Mouse (Mus musculus) thymus, postnatal 0 days (tissue): ENCODE results near the gene Gnao1. TPM values are rescaled to one million over a fixed set of nuclear protein-coding genes. Genes with fewer than 3 reads are reported as not detected.

Experiments
- DNase-seq: peaks from one replicate; pipeline ENCODE4 v3.0.0-alpha.2; 2015; ENCODE audit warnings: low spot score
- polyA plus RNA-seq: library from polyadenylated mRNA; unstranded; fragments of >200 nt; fragmentation: Nextera tagmentation; extraction: Ambion mirVana; gene quantifications from 2 replicates; pipeline ENCODE4 v1.2.1, GENCODE M21; 2015

The Gnao1 gene
- polyA plus RNA-seq = 0.60 and 0.63 TPM in 2 replicates

DNA sequence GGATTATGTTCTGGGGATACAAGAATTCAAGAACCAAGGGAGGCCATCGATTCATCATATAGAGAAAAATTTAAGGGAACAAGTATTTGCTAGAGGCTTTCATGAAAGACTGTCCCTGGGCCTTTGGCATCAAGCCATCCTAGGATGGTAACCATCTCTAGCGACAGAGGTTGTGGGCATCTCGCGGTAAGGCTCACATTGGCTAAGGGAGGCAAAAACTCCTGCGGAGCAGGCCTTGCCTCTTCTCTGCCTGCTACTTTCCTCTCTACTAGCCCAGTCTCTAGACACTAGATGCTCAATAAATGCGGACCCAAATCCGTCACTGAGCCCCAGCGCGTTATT is at the start of gene Gnao1:
Gene Gnao1 (plus strand): TSS at position 281 of the 342 bp plus-strand sequence.
- no peak for DNase-seq

DNA sequence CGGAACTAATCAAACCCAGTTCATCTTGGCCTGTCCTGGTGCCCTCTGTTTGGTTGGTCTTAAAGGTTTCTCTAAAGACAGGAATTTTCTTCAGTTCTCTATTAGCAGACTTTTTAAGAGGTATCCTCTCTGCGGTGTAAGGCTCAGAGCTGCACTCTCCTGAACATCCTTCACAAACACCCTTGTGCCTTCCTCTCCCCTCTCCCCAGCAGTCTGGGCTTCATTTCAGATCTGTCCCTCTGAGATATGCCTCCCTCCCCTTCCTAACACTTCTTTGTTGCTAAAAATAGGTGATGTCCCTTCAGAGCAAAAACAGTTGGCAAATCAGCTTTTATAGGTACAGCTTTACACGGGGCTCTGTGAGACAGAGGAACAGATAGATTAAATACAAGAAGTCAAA is 32.2 kb upstream of the Gnao1 start:
- DNase-seq = no peak

DNA sequence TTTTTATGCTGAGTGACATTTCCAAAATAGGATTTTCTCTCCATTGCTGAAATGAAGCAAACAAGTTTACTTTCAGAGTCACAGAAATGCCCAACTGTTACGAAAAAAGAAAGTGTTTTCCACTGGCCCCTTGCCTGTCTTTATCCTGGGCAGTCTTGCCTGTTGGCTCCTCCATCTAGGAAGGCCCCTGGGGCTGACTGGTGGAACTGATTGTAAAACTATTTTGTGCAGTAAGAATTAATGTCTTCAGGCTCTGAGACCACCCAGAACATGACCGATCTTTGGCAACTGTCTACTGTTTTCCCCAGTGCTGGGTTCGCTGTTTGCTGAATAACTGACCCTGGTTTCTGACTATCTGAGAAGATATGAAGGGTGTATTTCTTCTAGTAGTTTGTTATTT is 540 bp upstream of the Gnao1 start:
- DNase-seq = no peak

DNA sequence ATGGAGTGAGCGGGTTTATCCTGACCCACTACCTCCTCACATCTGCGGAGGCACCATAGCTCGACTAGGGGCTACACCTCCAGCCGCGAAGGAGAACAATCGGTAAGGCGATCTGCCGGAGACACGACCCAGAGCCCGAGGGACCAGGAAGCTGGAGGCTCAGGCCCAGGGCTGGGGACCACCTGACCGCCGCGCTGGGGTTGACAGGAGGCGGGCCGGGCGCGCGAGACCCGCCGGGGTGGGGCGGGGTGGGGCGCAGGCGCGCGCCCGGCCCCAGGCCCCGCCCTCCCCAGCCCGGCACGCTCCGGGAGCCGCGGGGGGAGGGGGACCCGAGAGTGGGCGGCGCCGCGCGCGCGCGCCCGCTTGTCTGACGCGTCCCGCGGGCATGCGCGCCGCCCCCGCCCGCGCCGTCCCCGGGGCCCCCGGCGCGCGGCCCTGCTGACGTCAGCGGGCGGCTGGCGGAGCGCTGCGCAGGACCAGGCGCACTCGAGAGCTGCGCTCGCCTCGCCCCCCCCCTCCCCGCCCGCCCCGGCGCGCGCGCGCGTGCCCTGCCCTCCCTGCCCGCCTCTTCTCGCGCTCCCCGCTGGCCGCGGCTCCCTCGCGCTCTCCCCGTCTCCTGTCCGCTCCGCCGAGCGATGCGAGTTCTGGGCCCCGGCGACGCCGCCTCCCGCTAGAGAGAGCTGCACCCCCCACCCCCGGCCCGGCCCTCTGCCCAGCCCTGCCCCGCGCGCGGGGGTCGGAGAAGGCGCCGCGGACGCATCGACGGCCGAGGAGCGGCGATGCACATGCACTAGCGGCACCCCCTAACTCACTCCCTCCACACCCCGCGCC is 477 bp downstream of the Gnao1 start:
- peak; percentile 76 for DNase-seq

DNA sequence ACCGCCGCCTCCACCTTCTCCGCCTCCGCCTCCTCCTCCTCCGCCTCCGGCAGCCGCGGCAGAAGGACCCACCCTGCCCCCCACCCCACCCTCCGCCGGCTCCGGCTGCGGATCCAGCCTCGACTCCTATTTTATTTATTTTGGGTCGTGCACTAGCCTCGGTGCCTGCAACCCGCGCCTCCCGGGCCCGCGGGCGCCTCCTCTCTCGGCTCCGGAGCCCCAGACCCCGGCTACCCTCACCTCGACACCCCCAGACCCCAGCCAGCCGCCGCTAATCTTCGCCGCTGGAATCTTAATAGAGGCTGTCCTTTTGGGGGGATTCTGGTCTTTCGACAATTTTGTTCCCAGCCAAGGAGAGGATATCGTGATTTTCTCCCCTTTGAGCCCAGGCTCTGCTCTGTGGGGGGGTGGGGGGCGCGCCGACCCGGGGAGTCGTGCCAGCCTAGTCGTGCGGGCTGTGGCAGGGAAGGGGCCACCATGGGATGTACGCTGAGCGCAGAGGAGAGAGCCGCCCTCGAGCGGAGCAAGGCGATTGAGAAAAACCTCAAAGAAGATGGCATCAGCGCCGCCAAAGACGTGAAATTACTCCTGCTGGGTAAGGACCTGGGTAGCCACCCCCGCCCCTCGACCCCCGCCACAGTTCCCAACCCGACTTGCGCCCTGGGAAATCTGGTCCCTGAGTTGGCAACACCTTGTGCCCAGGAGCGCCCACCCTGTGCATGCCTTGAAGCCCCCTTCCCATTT is 1.3 kb downstream of the Gnao1 start:
- no peak for DNase-seq

DNA sequence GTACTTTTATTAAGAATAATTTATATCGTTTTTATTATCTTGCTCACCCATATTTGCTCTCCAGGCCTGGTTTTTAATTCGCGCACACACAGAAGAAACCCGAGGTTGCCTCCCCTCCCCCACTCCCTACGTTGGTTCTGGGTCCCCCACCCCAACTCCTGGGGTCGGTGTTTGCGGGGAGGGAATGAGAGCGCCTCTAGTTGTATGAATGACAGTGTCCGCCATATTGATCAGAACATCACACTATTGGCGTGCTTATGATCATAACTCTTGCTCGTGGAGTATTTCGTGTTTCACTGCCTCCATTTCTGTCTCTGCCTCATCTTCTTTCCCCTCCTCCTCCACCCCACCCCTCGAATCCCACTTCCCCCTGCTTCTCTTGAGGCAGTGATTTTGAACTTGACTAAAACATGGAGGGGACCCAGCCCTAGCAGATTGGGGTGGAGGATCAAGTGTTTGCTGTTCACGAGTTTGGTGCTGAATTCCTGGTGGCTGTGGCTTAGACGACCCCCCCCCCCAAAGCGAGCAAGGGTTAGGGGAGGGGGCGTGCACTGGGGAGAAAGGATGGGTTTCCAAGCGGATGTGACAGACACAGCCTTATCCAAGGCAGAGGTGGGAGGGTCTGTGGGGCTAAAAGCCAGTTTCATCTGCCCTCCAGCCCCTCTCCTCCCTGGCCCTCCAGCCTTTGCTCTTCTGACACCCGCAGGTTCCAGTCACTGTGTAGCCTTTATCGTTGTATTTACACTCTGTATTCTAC is 2.1 kb downstream of the Gnao1 start:
- peak; percentile 3 for DNase-seq

DNA sequence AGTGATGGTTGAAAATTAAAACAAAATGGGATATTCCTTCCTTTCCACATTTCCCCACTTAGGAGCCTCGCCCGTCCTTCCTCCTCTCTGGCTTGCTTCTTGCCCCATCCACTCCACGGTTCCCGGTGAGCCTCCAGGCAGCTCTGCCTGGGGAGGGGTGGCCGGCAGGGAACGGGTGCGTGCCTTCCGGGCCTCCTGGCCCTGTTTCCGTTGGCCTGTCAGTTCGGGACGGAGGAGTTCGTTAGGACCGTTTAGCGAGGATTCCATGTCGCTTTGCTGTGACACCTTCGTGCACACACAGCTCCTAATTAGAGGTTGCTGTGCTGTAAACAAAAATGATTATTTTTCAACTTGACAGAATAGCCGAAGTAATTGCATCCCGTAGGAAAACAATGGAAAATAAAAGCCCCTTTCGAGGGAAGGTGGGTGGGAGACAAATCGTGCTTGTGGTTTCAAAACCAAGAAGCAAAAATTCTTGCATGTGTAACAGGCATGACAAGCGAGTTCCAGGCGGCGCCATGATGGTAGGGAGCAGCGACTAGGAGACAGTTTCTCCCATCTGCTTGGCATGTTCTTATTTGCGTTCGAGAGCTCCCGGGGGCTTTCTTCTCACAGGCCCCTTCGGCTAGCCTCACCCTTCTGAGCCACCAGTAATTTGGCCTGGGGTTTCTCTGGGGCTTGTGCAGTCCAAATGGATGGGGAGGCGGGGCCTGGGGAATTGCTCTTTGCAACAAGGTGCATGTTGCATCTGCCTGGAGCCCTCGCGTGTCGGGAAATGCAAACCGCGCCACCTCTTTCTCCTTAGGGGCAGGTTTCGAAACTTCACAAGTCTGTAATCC is 3.0 kb downstream of the Gnao1 start:
- DNase-seq = no peak

DNA sequence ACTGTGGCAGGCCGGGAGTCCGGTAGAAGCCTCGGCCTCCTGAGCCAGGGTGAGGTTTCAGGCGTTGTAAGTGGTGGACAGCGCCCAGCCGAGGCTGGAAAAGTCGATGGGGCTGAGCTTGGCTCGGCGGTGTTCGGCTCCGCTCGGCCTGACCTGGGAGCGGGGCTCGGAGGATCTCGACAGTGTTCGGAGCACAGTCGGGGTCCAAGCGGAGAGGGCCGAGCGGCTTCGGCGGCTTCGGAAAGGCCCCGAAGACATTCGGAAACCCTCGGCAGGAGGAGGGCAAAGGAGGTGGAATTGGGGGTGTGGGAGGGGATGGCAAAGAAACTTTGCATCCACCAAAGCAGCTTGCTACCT is 3.6 kb downstream of the Gnao1 start:
- DNase-seq = peak; percentile 47

DNA sequence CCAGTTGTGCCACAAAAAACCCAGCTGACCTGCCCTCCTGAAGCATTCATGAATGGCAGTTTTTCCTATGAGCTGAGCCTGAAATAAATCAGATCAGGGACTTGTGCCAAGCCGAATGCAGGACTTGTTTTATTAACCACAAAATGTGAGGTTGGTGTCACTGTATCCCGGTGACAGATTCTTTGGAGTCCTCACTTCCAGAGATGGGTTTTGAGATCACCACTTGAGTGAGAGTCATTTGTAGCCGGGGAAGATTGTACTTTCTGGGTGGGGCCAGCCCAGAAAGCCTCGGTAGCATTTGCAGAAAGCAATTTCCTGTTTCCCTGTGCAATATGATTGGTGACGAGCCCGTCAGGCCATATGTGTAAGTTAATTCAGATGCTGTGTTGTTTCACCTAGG is 4.5 kb downstream of the Gnao1 start:
- no peak for DNase-seq

DNA sequence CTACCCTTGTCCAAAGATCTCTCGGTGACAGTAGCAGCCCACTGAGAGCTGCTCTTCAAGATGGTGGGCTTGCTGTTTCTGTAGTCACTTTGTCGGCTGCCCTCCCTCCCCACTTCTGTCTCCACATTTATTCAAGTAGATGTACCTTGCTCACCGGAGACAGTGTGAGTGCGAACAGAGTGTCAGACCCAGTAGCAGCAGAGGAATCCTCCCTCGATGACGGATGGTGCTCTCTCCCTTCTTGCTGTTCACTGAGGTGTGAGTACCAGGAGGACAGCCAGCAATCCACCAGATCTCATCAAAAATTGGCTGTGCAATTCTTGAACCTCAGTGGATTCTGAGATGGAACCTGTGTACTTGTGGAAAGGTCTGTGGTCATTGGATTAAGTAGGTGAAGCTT is 6.5 kb downstream of the Gnao1 start:
- no peak for DNase-seq

DNA sequence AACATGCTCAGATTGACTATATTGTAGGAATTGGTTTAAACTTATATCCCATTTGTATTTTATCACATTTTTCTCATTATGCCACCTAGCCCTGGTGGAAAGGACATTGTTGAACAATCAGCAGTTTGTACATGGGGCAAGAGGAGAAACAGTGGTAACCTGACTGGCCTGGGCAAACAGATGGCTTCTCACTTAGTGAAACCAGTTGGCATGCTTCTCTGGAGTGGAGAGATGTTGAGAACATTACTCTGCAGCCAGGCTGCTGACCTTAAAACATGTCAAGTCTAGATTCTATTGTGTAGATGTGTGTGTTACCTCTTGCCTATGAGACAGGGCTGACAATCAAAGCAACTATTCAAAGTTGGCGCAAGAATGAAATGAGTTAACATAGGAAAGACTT is 7.6 kb downstream of the Gnao1 start:
- no peak for DNase-seq

DNA sequence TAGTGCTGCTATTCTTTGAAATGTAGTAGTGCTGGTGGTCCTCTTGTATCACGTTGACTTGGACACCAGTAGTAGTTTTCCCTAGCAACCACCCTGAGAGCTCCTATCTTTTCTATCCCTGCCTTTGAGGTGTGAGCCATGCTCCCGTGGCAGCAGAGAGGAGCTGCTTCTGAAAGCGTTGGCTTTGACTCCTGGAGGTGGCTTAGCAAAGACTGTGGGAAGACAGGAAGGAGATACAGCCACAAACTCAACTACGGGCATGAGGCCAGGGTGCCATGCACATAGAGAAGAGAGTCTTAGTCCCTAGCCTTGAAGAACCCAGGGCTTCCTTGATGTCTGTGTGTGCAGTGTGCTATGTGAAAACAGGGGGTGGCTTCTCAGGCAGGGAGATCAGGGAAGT is 10.2 kb downstream of the Gnao1 start:
- no peak for DNase-seq

DNA sequence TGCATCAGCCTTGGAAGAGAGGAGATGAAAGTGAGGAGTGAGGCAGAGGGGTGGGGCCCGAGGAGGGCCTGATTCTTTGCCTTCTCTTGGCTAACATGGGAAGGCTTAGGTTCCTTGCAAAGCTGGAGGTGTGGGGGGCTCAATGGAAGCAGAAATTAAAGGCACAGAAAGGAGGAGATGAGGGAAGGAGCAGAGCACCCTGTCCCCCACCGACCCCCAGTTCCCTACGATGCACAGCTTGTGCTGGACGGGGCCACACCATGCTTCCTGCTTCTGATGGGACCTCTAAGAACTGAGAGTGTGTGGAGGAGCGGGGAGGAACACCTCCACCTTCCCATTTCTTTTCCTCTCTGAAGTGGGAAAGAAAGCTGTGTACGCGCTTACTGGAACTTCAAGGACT is 11.6 kb downstream of the Gnao1 start:
- no peak for DNase-seq

DNA sequence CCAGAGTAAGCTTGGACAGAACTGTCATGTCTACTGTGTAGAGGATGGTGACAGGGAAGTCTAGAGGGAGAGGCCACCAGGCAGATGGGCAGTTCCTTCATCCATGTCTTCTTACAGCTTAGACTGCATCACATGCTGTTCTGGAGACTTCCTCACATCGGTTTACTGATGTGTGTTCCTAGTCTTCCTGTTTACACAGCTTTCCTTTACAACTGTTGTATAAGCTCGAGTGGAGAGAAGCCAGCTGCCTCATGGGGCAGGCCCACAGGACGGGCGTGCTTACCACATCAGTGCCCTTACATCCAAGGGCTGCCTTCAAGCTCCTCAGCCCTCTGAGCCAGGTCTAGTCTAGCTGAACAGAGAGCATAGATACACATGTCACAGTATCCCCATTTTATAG is 15.6 kb downstream of the Gnao1 start:
- DNase-seq = no peak

DNA sequence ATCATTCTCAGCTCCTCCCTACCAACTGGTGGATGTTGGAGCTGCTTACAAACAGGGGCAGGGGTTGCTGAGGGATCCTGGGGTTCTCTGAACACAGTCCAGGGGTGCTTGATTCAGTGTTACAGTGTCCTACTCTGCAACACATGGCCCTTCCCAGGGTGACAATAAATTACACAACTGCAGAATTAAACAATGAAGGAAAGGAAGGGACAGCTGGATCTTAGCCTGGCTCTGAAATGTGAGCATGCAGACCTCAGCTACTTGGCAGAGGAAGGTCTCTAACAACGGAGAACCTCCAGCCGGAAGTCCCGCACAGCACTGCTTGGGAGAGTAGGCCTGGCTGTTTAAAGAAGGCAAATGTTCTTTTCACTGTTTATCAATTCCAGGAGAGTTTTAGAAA is 20.9 kb downstream of the Gnao1 start:
- DNase-seq = no peak

DNA sequence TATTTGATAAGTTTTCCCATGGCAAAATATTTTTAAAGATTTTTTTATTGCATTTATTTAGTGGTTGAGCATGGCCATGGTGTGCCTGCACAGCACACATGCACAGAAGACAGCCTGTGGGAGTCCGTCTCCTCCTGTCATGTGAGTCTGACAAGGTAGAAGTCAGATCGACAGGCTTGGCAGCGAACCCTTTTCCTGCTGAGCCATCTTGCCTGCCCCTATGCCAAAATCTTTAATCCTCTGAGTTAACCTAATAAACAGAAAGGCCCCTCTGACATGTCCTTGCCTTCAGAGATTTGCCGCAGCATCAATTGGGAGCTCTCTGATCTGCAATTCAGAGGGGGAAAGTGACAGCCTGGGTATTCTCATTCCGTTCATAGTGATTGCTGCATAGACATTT is 26.0 kb downstream of the Gnao1 start:
- DNase-seq = no peak

DNA sequence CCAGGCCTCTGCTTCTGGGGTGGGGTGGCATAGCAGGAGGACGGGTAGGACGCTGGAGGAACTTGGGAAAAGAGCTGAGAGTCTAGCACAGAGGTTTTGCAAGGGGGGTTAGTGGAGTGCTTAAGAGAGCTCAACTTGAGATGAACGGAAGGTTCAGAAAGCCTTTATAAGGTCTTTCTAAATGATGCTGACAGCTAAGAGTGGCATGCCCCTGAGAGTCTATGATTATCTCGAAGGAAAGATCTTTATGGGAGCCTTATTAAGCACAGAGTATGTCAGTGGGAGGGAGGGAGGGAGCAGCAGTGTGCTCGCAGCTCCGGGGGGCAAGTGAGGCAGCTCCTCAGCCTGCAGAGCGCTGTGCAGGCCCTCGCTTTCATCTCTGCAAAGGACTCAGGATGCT is 29.3 kb downstream of the Gnao1 start:
- DNase-seq = no peak

DNA sequence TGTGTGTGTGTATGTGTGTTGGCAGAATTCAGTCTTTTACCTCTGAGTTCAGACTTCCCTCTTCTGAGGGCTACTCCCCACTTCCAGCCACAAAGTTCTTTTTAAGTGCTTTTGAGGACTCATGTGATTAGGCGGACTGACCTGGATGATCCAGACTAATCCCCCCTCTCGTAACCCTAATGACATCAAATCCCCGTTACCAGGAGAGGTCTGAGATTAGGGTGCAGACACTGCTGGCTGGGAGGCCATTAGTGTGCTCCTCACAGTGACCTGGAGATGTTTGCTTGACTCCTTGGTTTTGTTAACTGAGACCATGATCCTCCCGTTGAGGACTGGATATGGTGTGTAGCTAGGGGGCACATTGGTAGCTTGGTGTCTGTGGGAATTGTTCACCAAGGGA is 30.7 kb downstream of the Gnao1 start:
- DNase-seq = no peak

DNA sequence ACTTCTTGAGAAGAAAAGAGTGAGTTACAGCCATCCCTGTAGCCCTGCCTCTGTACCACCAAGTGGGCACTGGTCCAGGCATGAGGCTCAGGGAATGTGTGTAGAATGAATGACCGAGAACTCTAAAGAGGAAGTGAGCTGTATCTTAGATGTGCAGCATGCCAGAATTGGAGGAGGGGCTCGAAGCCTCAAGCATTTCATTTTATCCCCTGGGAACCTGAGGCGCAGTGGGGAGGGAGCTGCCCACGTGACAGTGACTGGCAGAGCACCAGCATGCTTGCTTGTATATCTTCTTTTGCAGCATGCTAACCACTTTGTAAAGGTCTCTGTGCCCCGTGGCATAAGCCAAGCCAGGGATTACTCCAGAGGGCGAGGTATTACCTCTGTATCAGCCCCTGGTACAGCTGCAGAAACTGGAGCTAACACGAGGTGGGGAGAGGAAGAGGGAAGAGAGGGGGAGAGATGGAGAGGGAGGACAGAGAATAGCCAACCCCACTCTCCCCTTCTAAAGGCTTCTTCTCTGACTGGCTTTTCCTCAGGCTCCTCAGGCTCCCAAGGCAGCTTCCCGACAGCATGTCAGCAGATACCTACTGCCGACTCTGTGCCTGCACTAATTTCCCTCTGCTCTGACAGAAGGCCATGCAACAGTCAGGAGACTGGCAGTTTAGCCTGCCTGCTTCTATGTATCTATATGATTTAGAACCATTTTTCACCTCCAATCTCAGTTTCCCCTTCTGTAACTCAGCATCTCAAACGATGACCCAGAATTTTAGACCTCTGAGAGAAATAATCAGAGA is 31.4 kb downstream of the Gnao1 start:
- DNase-seq = no peak

DNA sequence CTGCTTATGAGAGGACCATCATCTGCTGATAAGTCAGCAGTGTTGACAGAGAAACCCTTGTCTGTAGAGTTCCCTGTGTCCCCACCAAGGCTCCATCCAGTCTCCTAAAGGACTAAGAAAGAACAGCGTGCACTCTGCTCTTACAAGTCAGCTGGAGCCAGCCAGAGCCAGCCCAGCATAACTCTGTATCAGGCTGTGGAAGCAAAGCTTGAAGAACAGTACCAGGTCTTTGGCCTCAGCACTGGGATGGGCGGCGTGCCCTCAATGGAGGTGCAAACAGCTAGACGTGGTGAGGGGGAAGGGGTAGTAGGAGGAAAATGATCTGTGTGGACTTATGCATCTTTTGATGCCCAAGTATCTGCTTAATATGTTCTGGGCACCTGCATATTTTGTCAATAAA is 32.8 kb downstream of the Gnao1 start:
- DNase-seq = no peak
